Mouse (Mus musculus): ENCODE data around the gene Map2k2. TPM values are rescaled to one million over a fixed set of nuclear protein-coding genes. Genes with fewer than 3 reads are reported as not detected.

The Map2k2 gene
- total and polyA plus RNA-seq, 2 experiments from 2014 or later, result 204 to 309 TPM

DNA sequence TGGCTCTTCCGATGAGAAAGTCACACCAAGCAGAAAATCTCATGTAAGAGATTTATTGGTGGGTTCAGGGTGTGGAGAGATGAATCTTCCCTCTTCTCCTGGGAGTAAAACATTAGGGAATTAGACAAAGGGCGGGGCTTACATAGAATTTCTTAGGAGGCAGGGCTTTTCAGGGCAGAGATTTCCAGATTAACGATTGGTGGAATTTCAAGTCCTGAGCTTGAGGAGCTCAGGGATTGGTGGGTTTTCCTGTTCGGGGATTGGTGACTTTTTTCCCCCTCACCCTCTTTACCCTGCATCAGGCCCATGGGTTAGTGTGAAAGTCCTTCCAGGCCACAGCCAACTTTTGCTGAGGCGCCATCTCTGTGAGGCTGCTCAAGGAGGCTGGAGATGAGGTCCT lies 37.0 kb upstream of the Map2k2 start:
- Histone ChIP-seq H3K9me3 (ENCODE audit: low read length) (no peaks in the 10 kb centered on the region), H3K9ac (replicated peaks; ENCODE audit: low read length) (no peak overlapping the region), H3K4me2 (ENCODE audit: low read depth, low read length) (no peak overlapping the region), H3K27ac (peak overlapping the region; percentile 21; the same call in 1 of the 2 replicates), H3K27me3 (ENCODE audit: insufficient read depth, low read length) (no peaks in the 10 kb centered on the region), H3K4me3 (ENCODE audit: low read length) (no peak overlapping the region), H3K36me3 (ENCODE audit: insufficient read depth, low read length) (peaks cover 6% of the 10 kb centered on the region; the same call in 1 of the 2 replicates), H3K4me1 (ENCODE audit: insufficient read depth, low read length) (peaks cover 6% of the 10 kb centered on the region)
- no peak for TF ChIP-seq CTCF (IDR thresholded peaks at IDR 0.05; ENCODE audit: low read depth)
- DNase-seq (ENCODE audit: low spot score), result no peak
- WGBS, result 75% methylated on average over 5 of the region's 5 CpGs
- no peak for ATAC-seq

DNA sequence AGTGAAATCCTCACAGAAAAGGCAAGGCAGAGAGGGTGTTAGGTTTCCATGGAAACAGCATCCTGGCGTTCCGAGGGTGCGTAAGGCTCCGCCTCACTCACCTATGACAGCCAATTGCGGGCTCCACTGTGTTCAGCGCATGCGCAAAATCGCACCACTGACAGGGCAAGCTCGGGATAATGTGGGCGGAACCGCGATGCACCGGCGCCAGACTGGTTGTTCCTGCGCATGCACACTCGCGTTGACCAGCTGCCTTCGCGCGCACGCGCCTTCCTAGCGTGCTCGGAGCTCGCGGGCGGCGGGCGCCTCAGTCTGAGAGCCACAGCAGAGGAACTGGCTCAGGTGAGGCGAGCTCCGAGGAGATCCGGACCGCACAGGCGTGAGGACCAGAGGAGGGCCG lies 35.9 kb upstream of the Map2k2 start, which contains the start of gene Thop1:
TSS of gene Thop1 (plus strand) at position 200 of the 400 bp plus-strand sequence.
- Histone ChIP-seq H3K27me3 (ENCODE audit: insufficient read depth, low read length) (no peaks in the 10 kb centered on the region), H3K9ac (replicated peaks; ENCODE audit: low read length) (peak within 1 kb of the TSS; percentile 80), H3K4me2 (ENCODE audit: low read depth, low read length) (peak within 1 kb of the TSS; percentile 86), H3K36me3 (ENCODE audit: insufficient read depth, low read length) (peaks cover 12% of the 10 kb centered on the region), H3K4me1 (ENCODE audit: insufficient read depth, low read length) (peaks cover 6% of the 10 kb centered on the region), H3K9me3 (ENCODE audit: low read length) (no peaks in the 10 kb centered on the region), H3K27ac (peak within 1 kb of the TSS; percentile 59), H3K4me3 (ENCODE audit: low read length) (peak within 1 kb of the TSS; percentile 85)
- DNase-seq (ENCODE audit: low spot score), result peak; percentile 100
- peak; percentile 98 for ATAC-seq
- under 1% methylated on average over 34 of the region's 35 CpGs for WGBS
- TF ChIP-seq CTCF (IDR thresholded peaks at IDR 0.05; ENCODE audit: low read depth), result 0 out of 2 replicates have a peak, but pooled peaks have one; percentile 9

DNA sequence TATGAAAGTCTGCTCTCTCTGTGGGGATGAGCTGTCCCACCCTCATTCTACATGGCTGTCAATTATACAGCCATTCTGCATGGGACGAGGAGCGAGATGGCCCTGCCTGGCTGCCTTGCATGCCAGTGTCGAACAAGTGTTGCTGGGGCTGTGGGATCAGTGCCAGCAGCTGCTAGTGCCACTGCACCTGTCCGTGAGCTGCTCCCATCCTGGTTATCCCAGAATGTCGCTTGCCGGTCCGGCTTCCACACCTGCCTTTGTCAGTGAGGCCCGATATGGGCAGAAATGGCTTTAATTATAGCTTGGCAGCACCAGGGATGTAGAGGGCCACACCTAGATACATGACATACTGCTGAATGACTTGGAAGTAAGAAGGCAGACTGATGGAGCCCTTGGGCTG lies 33.4 kb upstream of the Map2k2 start:
- no peak overlapping the region for H3K4me3 ChIP-seq (ENCODE audit: low read length)
- no peak overlapping the region for H3K9ac ChIP-seq (replicated peaks; ENCODE audit: low read length)
- no peak for ATAC-seq
- H3K9me3 ChIP-seq (ENCODE audit: low read length), result no peaks in the 10 kb centered on the region
- no peak overlapping the region for H3K4me2 ChIP-seq (ENCODE audit: low read depth, low read length)
- H3K4me1 ChIP-seq (ENCODE audit: insufficient read depth, low read length), result peaks cover 6% of the 10 kb centered on the region
- no peak overlapping the region for H3K27ac ChIP-seq
- no peak for DNase-seq (ENCODE audit: low spot score)
- H3K27me3 ChIP-seq (ENCODE audit: insufficient read depth, low read length), result no peaks in the 10 kb centered on the region
- TF ChIP-seq CTCF (IDR thresholded peaks at IDR 0.05; ENCODE audit: low read depth), result no peak
- 83% methylated on average over 8 of the region's 8 CpGs for WGBS
- peaks cover 18% of the 10 kb centered on the region for H3K36me3 ChIP-seq (ENCODE audit: insufficient read depth, low read length)

DNA sequence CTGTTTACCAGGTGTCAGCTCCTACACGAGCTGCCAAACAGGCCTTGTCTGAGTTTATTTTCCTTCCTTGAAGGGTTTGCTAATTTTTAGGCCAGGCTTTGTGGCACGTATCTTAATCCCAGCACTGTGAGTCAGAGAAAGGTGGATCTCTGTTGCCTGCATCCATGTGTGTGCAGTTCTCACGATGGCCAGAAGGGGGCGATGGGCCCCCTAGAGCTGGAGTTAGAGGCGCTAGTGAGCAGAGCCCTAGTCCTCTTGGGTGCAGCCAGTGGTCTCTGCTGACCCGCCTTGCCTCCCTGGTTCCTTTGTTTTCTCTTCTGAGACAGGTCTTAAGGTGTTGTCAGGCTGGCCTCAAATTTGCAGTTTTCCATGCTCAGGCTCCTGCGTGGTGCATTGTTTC lies 32.3 kb upstream of the Map2k2 start:
- H3K27me3 ChIP-seq (ENCODE audit: insufficient read depth, low read length), result no peaks in the 10 kb centered on the region
- no peak overlapping the region for H3K4me3 ChIP-seq (ENCODE audit: low read length)
- no peak overlapping the region for H3K4me2 ChIP-seq (ENCODE audit: low read depth, low read length)
- ATAC-seq, result no peak
- no peak overlapping the region for H3K9ac ChIP-seq (replicated peaks; ENCODE audit: low read length)
- H3K4me1 ChIP-seq (ENCODE audit: insufficient read depth, low read length), result peaks cover 6% of the 10 kb centered on the region
- H3K27ac ChIP-seq, result no peak overlapping the region
- H3K9me3 ChIP-seq (ENCODE audit: low read length), result no peaks in the 10 kb centered on the region
- peak; percentile 75 for TF ChIP-seq CTCF (IDR thresholded peaks at IDR 0.05; ENCODE audit: low read depth)
- no peak for DNase-seq (ENCODE audit: low spot score)
- WGBS, result 71% methylated on average over 7 of the region's 7 CpGs
- H3K36me3 ChIP-seq (ENCODE audit: insufficient read depth, low read length), result peaks cover 30% of the 10 kb centered on the region

DNA sequence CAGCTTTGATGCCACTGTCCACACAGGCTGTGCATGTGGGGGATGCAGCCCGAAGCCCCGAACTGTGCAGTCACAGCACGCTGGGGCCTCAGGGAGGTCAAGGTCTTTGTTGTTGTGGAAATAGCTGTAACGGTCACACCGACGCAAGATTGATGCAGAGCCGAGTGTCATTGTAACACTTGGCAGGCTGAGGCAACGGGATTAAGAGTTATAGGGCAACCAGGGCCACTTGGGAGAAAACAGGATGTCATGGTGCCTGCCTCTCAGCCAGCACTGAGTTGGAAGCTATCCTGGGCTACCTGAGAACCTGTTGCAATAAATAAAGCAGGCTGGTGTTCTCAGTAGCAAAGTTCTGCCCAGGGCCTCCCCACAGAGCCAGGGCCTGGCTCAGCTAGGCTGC lies 30.0 kb upstream of the Map2k2 start:
- no peaks in the 10 kb centered on the region for H3K9me3 ChIP-seq (ENCODE audit: low read length)
- no peak for DNase-seq (ENCODE audit: low spot score)
- TF ChIP-seq CTCF (IDR thresholded peaks at IDR 0.05; ENCODE audit: low read depth), result no peak

DNA sequence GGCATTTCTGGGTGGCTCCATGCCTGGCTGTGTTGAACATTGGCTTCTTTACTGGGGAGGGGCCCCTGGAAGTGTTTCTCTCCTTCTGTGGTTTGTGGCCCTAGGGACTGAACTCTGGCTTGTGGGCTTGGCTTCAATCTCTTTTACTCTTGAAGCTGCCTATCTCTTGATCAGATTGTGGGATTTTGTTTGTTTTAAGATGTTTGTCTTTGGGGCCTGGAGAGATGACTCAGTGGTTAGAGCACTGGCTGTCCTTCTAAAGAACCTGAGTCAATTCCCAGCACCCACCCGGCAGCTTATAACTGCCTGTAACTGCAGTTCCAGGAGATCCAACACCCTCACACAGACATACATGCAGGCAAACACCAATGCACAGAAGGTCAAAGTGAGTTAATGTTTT lies 29.4 kb upstream of the Map2k2 start:
- Histone ChIP-seq H3K9me3 (ENCODE audit: low read length) (no peaks in the 10 kb centered on the region), H3K4me3 (ENCODE audit: low read length) (no peak overlapping the region), H3K9ac (replicated peaks; ENCODE audit: low read length) (no peak overlapping the region), H3K27ac (no peak overlapping the region), H3K4me1 (ENCODE audit: insufficient read depth, low read length) (no peaks in the 10 kb centered on the region), H3K4me2 (ENCODE audit: low read depth, low read length) (no peak overlapping the region), H3K27me3 (ENCODE audit: insufficient read depth, low read length) (no peaks in the 10 kb centered on the region), H3K36me3 (ENCODE audit: insufficient read depth, low read length) (peaks cover 50% of the 10 kb centered on the region)
- no peak for DNase-seq (ENCODE audit: low spot score)
- no peak for TF ChIP-seq CTCF (IDR thresholded peaks at IDR 0.05; ENCODE audit: low read depth)
- WGBS, result 79% methylated on average over 1 of the region's 1 CpGs
- ATAC-seq, result no peak

More for the DNA sequence above, 30.0 kb upstream of the Map2k2 start:
- Histone ChIP-seq H3K27me3 (ENCODE audit: insufficient read depth, low read length) (no peaks in the 10 kb centered on the region), H3K36me3 (ENCODE audit: insufficient read depth, low read length) (peaks cover 50% of the 10 kb centered on the region), H3K4me3 (ENCODE audit: low read length) (no peak overlapping the region), H3K4me1 (ENCODE audit: insufficient read depth, low read length) (peaks cover 3% of the 10 kb centered on the region), H3K27ac (no peak overlapping the region), H3K4me2 (ENCODE audit: low read depth, low read length) (no peak overlapping the region), H3K9ac (replicated peaks; ENCODE audit: low read length) (no peak overlapping the region)
- WGBS, result 52% methylated on average over 8 of the region's 8 CpGs
- ATAC-seq, result no peak

DNA sequence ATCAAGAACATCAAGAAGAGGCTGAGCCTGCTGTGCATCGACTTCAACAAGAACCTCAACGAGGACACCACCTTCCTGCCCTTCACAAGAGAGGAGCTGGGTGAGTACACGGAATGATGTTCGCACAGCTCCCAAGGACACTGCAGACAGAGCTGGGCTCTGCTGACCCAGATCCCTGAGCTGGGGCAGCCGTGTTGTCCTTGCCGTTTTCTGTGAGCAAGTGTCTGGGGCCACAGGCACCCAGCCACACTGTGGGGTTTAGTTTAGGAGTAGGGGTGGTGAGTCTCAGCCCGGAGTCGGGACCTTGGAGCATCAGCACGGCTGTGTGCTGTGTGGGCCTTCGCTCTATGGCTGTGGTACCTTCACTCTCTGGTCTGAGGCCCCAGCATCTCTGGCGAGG lies 27.8 kb upstream of the Map2k2 start:
- DNase-seq (ENCODE audit: low spot score) (no peak), ATAC-seq (no peak)
- no peak for TF ChIP-seq CTCF (IDR thresholded peaks at IDR 0.05; ENCODE audit: low read depth)
- Histone ChIP-seq H3K9ac (replicated peaks; ENCODE audit: low read length) (no peak overlapping the region), H3K27ac (no peak overlapping the region), H3K4me1 (ENCODE audit: insufficient read depth, low read length) (no peaks in the 10 kb centered on the region), H3K4me2 (ENCODE audit: low read depth, low read length) (no peak overlapping the region), H3K36me3 (ENCODE audit: insufficient read depth, low read length) (peaks cover 55% of the 10 kb centered on the region), H3K9me3 (ENCODE audit: low read length) (no peaks in the 10 kb centered on the region), H3K27me3 (ENCODE audit: insufficient read depth, low read length) (no peaks in the 10 kb centered on the region), H3K4me3 (ENCODE audit: low read length) (no peak overlapping the region)
- 97% methylated on average over 11 of the region's 11 CpGs for WGBS

Data from hindbrain, postnatal 0 days (tissue).